Mouse (Mus musculus): ENCODE measurements at regions not wholly inside any gene's neighbourhood (a gene's known extent, or its start where the extent isn't known, plus 50 kb on each side); places are given as distances from the start of the nearest gene placed in this dataset.
"Not testable (repeated sequence)": the region's sequence is repeated elsewhere in the genome, so short reads cannot be mapped to it uniquely, and the experiment has no call there.

- in situ Hi-C loops (cut with MboI; ENCODE audit: low pct_unique_long_range_greater_than_20kb in 1 of 2, low sequenced_read_pairs in 2 of 2, unreplicated experiment in 1 of 2): not testable (repeated sequence)
Observed at GRCm38 (mm10) chr9:114149041-114149440, 92.1 kb downstream of the Susd5 start.

GRCm38 (mm10) chr9:114189371-114189770, 132.4 kb downstream of the Susd5 start:
- in situ Hi-C loops (cut with MboI; ENCODE audit: low pct_unique_long_range_greater_than_20kb in 1 of 2, low sequenced_read_pairs in 2 of 2, unreplicated experiment in 1 of 2): not testable (repeated sequence)

GRCm38 (mm10) chr9:114201036-114201435, 128.9 kb upstream of the Bcl2a1c start:
- in situ Hi-C loops (cut with MboI; ENCODE audit: low pct_unique_long_range_greater_than_20kb in 1 of 2, low sequenced_read_pairs in 2 of 2, unreplicated experiment in 1 of 2): loop anchor here in 1 of 2 experiments (25.0 kb wide), 1 partner anchor 89 kb away; no protein-coding TSS in a partner anchor

GRCm38 (mm10) chr9:114240528-114240927, 89.4 kb upstream of the Bcl2a1c start:
- in situ Hi-C loops (cut with MboI; ENCODE audit: low pct_unique_long_range_greater_than_20kb in 1 of 2, low sequenced_read_pairs in 2 of 2, unreplicated experiment in 1 of 2): not testable (repeated sequence)

GRCm38 (mm10) chr9:114279678-114280077, 50.3 kb upstream of the Bcl2a1c start:
- in situ Hi-C loops (cut with MboI; ENCODE audit: low pct_unique_long_range_greater_than_20kb in 1 of 2, low sequenced_read_pairs in 2 of 2, unreplicated experiment in 1 of 2): not testable (repeated sequence)

All from mouse embryonic stem cell (cell line).